Mouse (Mus musculus): ENCODE measurements around the gene Pou6f1. TPM values are rescaled to one million over a fixed set of nuclear protein-coding genes. Genes with fewer than 3 reads are reported as not detected.
A peak's percentile ranks its signal among the peaks of the same experiment; 100 is the strongest.

Gene Pou6f1
- 184 and 203 TPM in 2 replicates for polyA plus RNA-seq (2012; rRNA removed)

- 0 out of 2 replicates have a peak, but pooled peaks have one; percentile 27 for TF ChIP-seq POLR2A (IDR thresholded peaks at IDR 0.05; ENCODE audit: control insufficient read depth, extremely low read depth, insufficient read depth, low read length, poor library complexity)
- no peak for TF ChIP-seq CTCF (IDR thresholded peaks at IDR 0.05; ENCODE audit: borderline replicate concordance, control insufficient read depth, extremely low read depth, insufficient read depth, low read length, poor library complexity)
- Histone ChIP-seq H3K27me3 (ENCODE audit: control insufficient read depth, insufficient read depth, low read length) (no peaks in the 10 kb centered on the region), H3K4me1 (replicated peaks; ENCODE audit: control insufficient read depth, insufficient read depth, low read length) (peaks cover 17% of the 10 kb centered on the region), H3K27ac (ENCODE audit: control insufficient read depth, insufficient read depth, low read length) (peak within 1 kb of the TSS; percentile 95), H3K36me3 (ENCODE audit: control insufficient read depth, insufficient read depth, low read length) (no peaks in the 10 kb centered on the region), H3K4me3 (ENCODE audit: control insufficient read depth, insufficient read depth, low read length) (peak within 1 kb of the TSS; percentile 86)
- peak; percentile 47 for DNase-seq
- WGBS = 1% methylated on average over 75 of the region's 76 CpGs
Observed at GRCm38 (mm10) chr15:100599276-100600046, at the start of gene Pou6f1. Gene Pou6f1 (minus strand): TSS chr15:100599984.

- no peak for TF ChIP-seq CTCF (IDR thresholded peaks at IDR 0.05; ENCODE audit: borderline replicate concordance, control insufficient read depth, extremely low read depth, insufficient read depth, low read length, poor library complexity)
- Histone ChIP-seq H3K27ac (ENCODE audit: control insufficient read depth, insufficient read depth, low read length) (no peak overlapping the region), H3K36me3 (ENCODE audit: control insufficient read depth, insufficient read depth, low read length) (peaks cover 76% of the 10 kb centered on the region), H3K4me3 (ENCODE audit: control insufficient read depth, insufficient read depth, low read length) (no peak overlapping the region), H3K4me1 (replicated peaks; ENCODE audit: control insufficient read depth, insufficient read depth, low read length) (no peaks in the 10 kb centered on the region), H3K27me3 (ENCODE audit: control insufficient read depth, insufficient read depth, low read length) (no peaks in the 10 kb centered on the region)
- no peak for DNase-seq
- 95% methylated on average over 6 of the region's 6 CpGs for WGBS
Observed at GRCm38 (mm10) chr15:100646161-100646560, 46.4 kb upstream of the Pou6f1 start.

DNA sequence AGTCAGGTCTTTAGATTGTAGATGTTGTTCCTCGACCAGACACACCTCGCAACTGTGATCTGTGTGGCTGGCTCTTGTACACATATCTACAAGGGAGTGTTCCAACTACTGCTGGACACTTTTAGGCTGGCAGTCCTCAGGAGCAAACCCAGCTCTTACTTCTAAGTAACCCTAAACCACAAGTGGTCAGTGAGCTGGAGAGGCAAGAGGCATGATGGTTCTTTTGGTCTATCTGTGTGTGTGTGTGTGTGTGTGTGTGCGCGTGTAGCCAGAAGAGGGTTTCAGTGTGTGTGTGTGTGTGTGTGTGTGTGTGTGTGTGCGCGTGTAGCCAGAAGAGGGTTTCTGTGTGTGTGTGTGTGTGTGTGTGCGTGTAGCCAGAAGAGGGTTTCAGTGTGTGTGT lies 42.7 kb upstream of the Pou6f1 start:
- WGBS = 94% methylated on average over 7 of the region's 7 CpGs
- Histone ChIP-seq H3K4me3 (ENCODE audit: control insufficient read depth, insufficient read depth, low read length) (no peak overlapping the region), H3K36me3 (ENCODE audit: control insufficient read depth, insufficient read depth, low read length) (peaks cover 61% of the 10 kb centered on the region), H3K4me1 (replicated peaks; ENCODE audit: control insufficient read depth, insufficient read depth, low read length) (no peaks in the 10 kb centered on the region), H3K27me3 (ENCODE audit: control insufficient read depth, insufficient read depth, low read length) (no peaks in the 10 kb centered on the region), H3K27ac (ENCODE audit: control insufficient read depth, insufficient read depth, low read length) (no peak overlapping the region)
- no peak for TF ChIP-seq POLR2A (IDR thresholded peaks at IDR 0.05; ENCODE audit: control insufficient read depth, extremely low read depth, insufficient read depth, low read length, poor library complexity)
- no peak for TF ChIP-seq CTCF (IDR thresholded peaks at IDR 0.05; ENCODE audit: borderline replicate concordance, control insufficient read depth, extremely low read depth, insufficient read depth, low read length, poor library complexity)
- DNase-seq = no peak

DNA sequence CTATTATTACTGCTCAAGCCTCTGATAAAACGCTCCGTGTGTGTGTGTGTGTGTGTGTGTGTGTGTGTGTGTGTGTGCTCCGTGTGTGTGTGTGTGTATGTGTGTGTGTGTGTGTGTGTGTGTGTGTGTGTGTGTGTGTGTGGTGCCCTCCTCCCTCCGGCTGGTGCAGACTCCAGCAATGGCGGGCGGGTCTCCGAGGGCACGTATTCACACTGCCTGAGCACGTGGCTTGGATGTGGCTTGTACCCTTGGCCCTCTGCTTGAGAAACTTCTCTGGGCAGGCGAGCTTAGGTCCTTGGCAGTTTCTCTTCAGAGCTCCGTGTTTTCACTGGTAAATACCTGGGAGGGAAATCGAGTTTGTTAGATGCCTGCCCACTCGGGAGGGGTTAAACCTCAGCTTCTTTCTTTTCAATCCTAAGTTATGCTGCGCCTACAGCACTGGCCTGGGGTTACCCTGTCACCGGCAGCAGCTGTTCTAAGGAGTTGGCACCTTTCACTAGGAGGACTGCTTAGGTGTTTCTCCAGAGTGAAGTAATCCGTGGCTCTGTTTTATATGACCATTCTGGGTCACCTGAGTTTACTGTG lies 41.5 kb upstream of the Pou6f1 start:
- Histone ChIP-seq H3K36me3 (ENCODE audit: control insufficient read depth, insufficient read depth, low read length) (peaks cover 55% of the 10 kb centered on the region), H3K27me3 (ENCODE audit: control insufficient read depth, insufficient read depth, low read length) (peaks cover 8% of the 10 kb centered on the region), H3K4me1 (replicated peaks; ENCODE audit: control insufficient read depth, insufficient read depth, low read length) (peaks cover 8% of the 10 kb centered on the region), H3K4me3 (ENCODE audit: control insufficient read depth, insufficient read depth, low read length) (no peak overlapping the region), H3K27ac (ENCODE audit: control insufficient read depth, insufficient read depth, low read length) (no peak overlapping the region)
- DNase-seq = no peak
- WGBS = 90% methylated on average over 14 of the region's 16 CpGs
- no peak for TF ChIP-seq CTCF (IDR thresholded peaks at IDR 0.05; ENCODE audit: borderline replicate concordance, control insufficient read depth, extremely low read depth, insufficient read depth, low read length, poor library complexity)
- TF ChIP-seq POLR2A (IDR thresholded peaks at IDR 0.05; ENCODE audit: control insufficient read depth, extremely low read depth, insufficient read depth, low read length, poor library complexity) = no peak

DNA sequence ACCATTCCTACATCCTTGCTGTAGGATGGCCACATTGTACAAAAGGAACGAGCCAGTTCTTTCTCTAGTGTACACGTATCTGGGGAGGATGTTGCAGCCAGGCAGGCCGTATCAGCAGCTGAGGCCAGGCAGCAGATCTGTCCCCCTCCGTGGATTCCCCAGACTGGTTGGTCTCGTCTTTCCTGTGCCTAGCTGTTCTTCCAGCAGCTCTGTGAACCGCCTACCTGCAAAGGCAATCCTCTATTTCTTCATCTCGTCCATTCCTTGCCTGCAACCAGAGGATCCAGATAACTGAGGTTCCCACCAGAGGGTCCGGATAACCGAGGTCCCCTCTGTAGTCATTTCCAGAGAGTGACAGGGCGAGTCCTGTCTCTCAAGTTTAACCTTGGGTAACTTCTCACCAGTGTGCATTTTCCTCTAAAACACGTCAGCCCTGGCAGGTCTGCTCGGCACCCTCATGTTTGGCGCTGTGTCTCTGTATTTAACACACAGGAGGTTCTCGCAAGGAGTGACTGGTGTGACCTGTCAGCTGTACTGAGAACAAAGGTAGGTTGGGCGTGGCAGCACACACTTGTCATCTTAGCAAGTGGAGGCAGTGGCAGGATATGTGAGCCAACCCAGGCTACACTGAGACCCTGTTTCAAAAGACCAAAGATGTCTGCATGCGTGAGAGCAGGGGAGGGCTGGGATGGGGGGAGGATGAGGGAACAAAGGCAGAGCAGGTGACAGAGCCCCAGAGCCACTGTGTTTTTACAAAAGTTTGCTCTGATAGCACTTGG lies 40.4 kb upstream of the Pou6f1 start:
- Histone ChIP-seq H3K27ac (ENCODE audit: control insufficient read depth, insufficient read depth, low read length) (no peak overlapping the region), H3K27me3 (ENCODE audit: control insufficient read depth, insufficient read depth, low read length) (peaks cover 15% of the 10 kb centered on the region), H3K36me3 (ENCODE audit: control insufficient read depth, insufficient read depth, low read length) (peaks cover 47% of the 10 kb centered on the region), H3K4me1 (replicated peaks; ENCODE audit: control insufficient read depth, insufficient read depth, low read length) (peaks cover 11% of the 10 kb centered on the region), H3K4me3 (ENCODE audit: control insufficient read depth, insufficient read depth, low read length) (no peak overlapping the region)
- TF ChIP-seq POLR2A (IDR thresholded peaks at IDR 0.05; ENCODE audit: control insufficient read depth, extremely low read depth, insufficient read depth, low read length, poor library complexity) = no peak
- TF ChIP-seq CTCF (IDR thresholded peaks at IDR 0.05; ENCODE audit: borderline replicate concordance, control insufficient read depth, extremely low read depth, insufficient read depth, low read length, poor library complexity) = no peak
- 90% methylated on average over 16 of the region's 16 CpGs for WGBS
- no peak for DNase-seq

DNA sequence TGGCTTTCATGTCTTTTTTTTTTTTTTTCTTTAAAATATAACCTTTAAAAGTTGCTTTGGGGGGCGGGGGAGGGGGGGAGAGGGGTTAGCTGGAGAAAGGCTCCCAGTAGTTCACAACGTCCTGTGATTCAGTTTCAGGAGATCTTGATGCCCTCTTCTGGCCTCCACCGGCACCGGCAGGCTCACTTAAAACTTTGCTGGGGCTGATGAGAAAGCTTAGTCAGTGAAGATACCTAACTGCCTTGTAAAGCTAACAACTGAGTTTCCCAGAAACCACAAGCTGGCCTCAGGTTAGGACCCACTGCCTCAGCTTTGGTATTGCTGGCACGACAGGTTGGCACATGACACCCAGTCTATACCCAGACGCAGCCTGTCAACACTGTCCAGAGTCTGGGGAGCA lies 37.9 kb upstream of the Pou6f1 start:
- Histone ChIP-seq H3K36me3 (ENCODE audit: control insufficient read depth, insufficient read depth, low read length) (peaks cover 24% of the 10 kb centered on the region), H3K4me3 (ENCODE audit: control insufficient read depth, insufficient read depth, low read length) (no peak overlapping the region), H3K4me1 (replicated peaks; ENCODE audit: control insufficient read depth, insufficient read depth, low read length) (peaks cover 16% of the 10 kb centered on the region), H3K27me3 (ENCODE audit: control insufficient read depth, insufficient read depth, low read length) (peaks cover 17% of the 10 kb centered on the region), H3K27ac (ENCODE audit: control insufficient read depth, insufficient read depth, low read length) (no peak overlapping the region)
- no peak for TF ChIP-seq POLR2A (IDR thresholded peaks at IDR 0.05; ENCODE audit: control insufficient read depth, extremely low read depth, insufficient read depth, low read length, poor library complexity)
- TF ChIP-seq CTCF (IDR thresholded peaks at IDR 0.05; ENCODE audit: borderline replicate concordance, control insufficient read depth, extremely low read depth, insufficient read depth, low read length, poor library complexity) = no peak
- DNase-seq = peak; percentile 57
- WGBS = 8% methylated on average over 6 of the region's 6 CpGs
